Comparison of ENCODE assay signal across 1 mouse cellular context in the genomic region with DNA sequence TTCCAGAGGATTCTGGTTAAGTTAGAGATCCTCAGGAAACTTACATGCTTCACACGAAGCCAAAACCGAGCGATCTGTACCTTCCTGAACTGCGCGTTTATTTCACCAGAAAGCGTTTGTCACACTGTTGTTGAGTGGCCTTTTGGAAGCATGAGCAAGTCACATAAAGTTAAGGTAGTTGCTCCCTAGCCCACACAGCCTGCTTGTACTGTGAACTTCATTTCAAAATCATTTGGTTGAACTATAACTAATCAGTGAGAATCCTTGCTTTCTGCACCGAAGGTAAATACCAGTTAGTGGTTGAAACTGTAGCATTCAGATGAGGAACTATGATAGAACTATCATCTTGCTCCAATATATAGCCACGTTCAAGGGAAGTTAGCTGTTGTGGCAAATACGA.
TF ChIP-seq lines count a peak whose summit lies in the region.

No protein-coding gene starts in this region.

TF ChIP-seq in MEL, 35 proteins besides CTCF, POLR2A, EP300 and RAD21:
- TF ChIP-seq GATA1 (IDR thresholded peaks at IDR 0.05; ENCODE audit: low read depth, low read length), result no peak
- TF ChIP-seq ZKSCAN1 (IDR thresholded peaks at IDR 0.05; ENCODE audit: low read depth, low read length), result no peak
- TF ChIP-seq ZMIZ1 (IDR thresholded peaks at IDR 0.05; ENCODE audit: low read depth, low read length), result no peak
- TF ChIP-seq CHD2 (IDR thresholded peaks at IDR 0.05; ENCODE audit: low read length), result no peak
- no peak for TF ChIP-seq TCF12 (IDR thresholded peaks at IDR 0.05; ENCODE audit: low read depth, low read length)
- no peak for TF ChIP-seq USF2 (IDR thresholded peaks at IDR 0.05; ENCODE audit: borderline replicate concordance in 1 of 2, insufficient read depth in 1 of 2, low read depth in 1 of 2, low read length in 2 of 2)
- no peak for TF ChIP-seq USF1 (IDR thresholded peaks at IDR 0.05; ENCODE audit: low read depth, low read length)
- TF ChIP-seq NELFE (IDR thresholded peaks at IDR 0.05; ENCODE audit: low read depth, low read length), result no peak
- TF ChIP-seq MXI1 (IDR thresholded peaks at IDR 0.05; ENCODE audit: low read depth, low read length), result no peak
- TF ChIP-seq E2F4 (IDR thresholded peaks at IDR 0.05; ENCODE audit: borderline replicate concordance, low read depth, low read length), result no peak
- no peak for TF ChIP-seq MAX (IDR thresholded peaks at IDR 0.05; ENCODE audit: low read length)
- no peak for TF ChIP-seq ETS1 (IDR thresholded peaks at IDR 0.05; ENCODE audit: low read depth, low read length)
